Mouse (Mus musculus): ENCODE data around the gene Trpm5. TPM values are rescaled to one million over a fixed set of nuclear protein-coding genes. Genes with fewer than 3 reads are reported as not detected.

The Trpm5 gene
- polyA plus RNA-seq, 1 experiment = not detected

DNA sequence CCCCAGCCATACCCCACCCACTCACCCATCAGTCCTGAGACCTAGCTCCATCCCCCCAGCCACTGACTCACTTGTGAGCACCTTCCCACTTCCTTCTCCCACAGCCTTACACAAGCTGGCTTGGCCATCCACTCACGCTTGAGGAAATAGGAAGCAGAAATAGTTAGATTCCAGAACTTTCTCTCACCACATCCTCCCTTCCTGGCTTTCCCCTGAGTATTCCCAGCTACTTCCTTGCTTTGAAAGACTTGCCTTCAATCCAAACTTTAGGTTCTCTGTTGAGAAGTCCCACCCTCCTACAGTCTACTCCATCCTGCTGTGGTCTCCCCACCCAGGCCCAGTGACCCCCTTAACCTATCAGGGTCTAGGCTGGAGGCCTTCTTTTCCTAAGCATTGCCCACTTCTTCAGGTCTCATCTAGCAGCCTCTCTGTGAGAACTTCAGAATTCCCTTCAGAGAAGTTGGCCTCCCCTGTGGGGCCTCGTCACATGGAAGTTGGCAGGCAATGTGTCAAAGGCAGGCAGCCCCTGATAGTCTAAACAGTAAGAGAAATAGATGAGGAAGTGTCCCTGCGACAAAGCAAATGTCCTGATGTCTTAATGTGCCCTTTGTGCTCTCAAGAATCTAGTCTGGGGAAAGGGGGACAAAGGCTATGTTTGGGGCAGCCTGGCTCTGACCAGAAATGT lies 53.2 kb downstream of the Trpm5 start:
- no peak for TF ChIP-seq GATA1 (IDR thresholded peaks at IDR 0.05; ENCODE audit: low read length)

DNA sequence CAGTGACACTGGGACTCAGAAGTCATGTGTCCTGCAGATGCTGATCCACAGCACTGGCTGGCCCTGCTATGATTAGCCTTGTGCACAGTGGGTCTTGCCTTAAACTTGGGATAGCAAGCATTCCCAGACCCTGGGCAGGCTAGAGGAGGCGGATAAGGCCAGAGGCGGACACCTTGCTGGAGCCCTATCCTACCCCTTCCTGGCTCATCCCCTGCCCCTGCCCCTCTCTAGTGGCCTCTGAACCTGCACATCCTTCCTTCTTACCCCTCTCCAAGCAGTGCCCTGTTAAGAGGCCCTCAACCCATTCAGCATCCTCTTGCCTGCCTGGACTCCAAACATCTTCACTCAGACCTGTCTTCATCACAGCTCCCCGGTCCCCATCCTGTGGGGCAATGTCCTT lies 53.9 kb downstream of the Trpm5 start:
- TF ChIP-seq GATA1 (IDR thresholded peaks at IDR 0.05; ENCODE audit: low read length) = no peak

DNA sequence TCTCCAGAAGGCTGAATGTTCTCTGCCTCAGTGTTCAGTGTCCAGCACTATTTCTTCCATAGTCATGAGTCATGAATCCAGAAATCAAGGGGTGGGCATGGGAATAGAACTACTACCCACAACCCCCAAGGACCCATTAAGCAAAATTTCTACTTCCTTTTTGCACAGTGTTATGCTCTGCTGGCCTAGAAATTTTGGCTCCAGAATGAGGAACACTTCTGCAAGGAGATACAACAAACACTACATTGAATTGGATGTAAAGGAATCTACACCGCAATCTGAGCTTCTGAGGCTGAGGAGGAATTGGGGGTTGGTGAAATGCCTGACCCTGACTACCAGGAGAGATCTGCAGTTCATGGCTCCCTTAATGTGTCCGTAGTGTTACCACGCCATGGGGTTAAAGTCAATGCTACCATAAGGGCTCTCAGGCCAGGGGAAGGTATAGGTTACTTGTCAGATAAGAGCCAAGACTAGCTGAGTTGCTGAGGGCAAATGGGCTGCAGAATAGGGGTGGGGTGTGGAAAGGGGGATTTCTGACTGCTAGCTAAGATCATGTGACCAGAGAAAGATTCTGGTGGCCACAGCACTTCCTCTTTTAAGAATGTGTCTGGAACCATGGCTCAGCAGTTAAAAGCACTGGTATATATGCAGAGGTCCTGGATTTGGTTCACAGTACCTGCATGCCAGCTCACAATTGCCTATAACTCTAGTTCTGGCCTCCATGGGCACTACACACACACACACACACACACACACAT lies 56.1 kb downstream of the Trpm5 start:
- TF ChIP-seq GATA1 (IDR thresholded peaks at IDR 0.05; ENCODE audit: low read length) = no peak

DNA sequence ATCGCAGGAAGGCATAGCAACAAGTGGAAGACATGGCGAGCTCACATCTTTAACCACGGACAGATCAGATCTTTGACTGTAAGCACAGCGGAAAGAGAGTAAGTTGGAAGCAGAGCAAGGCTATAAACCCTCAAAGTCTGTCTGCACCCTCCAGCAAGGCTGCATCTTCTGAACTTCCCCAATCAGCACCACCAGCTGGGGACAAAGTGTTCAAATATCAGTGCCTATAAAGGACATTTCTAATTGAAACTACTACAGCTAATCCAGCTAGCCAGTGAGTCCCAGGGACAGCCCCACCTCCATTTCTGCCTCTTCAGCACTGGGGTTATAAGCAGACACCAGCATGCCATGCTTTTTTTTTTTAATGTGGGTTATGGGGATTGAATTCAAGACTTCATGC lies 57.1 kb downstream of the Trpm5 start:
- no peak for TF ChIP-seq GATA1 (IDR thresholded peaks at IDR 0.05; ENCODE audit: low read length)

DNA sequence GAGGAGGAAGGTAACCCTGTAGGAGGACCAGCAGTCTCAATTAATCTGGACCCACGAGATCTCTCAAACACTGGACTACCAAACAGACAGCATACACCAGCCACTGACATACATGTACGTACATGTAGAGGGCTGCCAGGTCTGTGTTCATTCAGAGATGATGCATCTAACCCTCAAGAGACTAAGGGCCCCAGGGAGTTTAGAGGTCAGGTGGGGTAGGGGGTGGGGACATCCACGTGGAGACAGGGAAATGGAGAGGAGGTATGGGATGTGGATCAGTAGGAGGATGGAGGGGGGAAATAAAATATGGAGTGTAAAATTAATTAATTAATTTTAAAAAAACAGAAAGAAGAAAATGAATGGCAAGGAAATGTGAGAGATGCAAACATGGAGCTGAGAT lies 57.7 kb downstream of the Trpm5 start:
- no peak for TF ChIP-seq GATA1 (IDR thresholded peaks at IDR 0.05; ENCODE audit: low read length)

DNA sequence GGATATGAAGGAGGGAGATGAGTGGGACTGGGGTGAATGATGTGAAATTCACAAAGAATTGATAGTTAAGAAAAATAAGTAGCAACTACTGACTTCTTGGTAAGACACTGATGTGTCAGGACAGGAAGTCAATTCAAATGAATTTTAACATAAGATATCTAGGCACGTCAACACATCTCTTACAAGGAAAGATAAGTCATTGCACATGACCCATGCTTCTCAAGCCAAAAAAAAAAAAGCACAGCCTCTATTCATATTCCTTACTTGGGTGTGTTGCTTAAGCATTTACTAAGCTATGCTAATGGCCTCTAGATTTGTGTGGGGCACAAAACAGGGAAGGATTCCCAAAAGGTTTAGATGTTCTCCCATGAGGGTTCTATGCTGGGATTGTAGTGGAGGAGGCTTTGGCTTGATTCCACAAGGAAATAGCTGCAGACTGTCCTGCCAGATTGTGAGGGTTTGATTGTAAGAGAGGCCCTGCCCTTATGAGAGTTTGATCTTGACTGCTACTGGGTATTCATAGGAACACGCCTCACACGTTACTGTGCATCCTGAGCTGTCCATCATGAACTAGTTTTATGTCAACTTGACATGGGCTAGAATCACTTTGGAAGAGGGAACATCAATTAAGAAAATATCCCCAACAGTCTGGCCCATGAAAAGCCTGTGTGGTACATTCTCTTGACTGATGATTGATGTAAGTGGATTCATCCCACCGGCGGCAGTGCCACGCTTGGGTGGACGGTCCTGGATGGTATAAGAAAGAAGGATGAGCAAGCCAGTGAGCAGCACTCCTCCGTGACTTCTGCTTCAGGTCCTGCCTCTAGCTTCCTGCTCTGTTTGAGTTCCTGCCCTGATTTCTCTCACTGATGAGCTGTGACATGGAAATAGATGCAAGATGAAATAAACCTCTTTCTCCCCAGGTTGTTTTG lies 59.7 kb downstream of the Trpm5 start:
- no peak for TF ChIP-seq GATA1 (IDR thresholded peaks at IDR 0.05; ENCODE audit: low read length)

DNA sequence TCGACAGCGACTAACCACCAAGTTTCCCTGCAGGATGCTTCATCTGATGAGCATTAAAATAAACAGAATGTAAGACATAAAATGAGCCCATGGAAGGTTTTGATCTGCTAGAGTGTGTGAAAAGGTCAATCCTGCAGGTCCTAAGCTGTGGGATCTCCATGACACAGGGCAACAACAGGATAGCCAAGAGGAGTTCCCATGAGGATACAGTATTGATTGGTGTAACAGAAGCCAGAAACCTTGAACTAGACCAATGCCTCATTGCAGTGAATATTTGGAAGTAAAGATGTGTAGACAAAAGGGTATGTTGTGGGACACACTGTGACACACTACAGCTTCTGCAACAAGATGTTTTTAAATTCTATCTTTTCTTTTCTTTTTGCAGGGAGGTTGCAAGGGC lies 60.3 kb downstream of the Trpm5 start:
- TF ChIP-seq GATA1 (IDR thresholded peaks at IDR 0.05; ENCODE audit: low read length) = no peak

DNA sequence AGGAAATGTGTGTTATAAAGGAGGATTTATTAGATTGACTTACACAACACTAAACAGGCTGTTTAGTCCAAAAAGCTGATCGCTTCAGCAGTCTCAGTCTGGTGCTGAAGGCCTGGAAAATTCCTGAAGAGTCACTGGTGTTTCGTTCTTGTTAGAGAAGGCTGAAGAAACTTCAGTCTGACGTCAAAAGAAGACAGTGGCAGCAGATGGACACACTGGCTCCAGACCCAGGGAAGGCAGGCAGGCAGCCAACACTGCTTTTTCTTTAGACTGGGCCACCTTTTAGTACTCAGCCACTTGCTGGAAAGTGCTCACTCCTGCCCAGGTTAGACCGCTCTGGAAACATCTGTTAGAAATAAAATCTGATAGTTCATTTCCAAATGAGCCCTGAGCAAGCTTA lies 60.9 kb downstream of the Trpm5 start:
- no peak for TF ChIP-seq GATA1 (IDR thresholded peaks at IDR 0.05; ENCODE audit: low read length)

DNA sequence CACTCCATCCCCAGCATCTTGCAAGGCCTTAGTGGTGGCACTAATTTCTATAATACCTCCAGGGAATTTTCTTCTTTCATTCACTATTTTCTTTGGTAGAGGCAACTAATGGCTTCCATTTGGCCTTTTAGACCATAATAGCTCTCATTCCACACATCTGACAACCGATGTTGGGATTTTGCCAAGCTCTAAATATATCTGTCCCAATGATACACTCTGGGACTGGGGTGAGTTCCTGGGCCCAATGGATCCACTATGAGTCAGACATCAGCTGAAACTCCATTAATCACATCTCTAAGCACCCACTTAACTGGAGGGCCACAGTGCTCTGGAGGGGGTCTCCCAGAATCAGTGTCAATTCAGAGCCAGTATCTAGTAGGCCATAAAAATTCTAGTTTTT lies 62.6 kb downstream of the Trpm5 start:
- no peak for TF ChIP-seq GATA1 (IDR thresholded peaks at IDR 0.05; ENCODE audit: low read length)

DNA sequence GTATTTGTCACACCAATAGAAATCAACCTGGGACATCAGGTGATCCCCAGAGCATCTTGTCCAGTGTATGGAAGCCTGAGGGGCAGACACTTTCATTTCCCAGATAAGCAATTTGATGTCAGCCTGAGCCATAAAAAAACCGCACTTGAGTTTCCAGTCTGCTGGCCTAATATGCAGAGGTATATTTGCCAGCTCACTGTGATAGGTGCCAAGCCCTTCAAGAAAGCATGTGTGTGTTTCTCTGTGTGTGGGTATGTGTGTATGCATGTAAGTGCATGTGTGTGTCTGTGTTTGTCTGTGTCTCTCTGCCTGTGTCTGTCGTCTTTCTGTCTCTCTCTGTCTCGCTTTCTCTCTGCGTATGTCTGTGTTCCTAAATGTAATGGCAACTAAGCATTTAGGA lies 67.2 kb downstream of the Trpm5 start:
- TF ChIP-seq GATA1 (IDR thresholded peaks at IDR 0.05; ENCODE audit: low read length) = no peak

DNA sequence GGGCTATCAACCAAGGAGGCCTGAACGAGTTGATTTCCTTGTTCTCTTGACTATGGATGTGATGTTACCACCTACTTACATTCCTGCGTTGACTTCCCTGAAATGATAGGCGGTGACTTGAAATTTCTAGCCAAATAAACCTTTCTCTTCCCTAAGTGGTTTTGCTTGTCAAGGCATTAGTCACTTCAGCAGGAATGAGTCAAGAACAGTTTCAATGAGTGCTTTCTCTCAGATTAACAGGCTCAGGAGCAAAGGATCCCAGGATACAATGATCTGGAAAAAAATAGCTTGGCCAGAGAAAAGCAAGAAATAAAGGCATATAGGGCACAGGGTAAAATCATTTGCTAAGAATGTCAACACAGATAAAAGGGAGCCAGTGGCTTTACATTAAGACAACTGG lies 68.9 kb downstream of the Trpm5 start:
- TF ChIP-seq GATA1 (IDR thresholded peaks at IDR 0.05; ENCODE audit: low read length) = no peak

DNA sequence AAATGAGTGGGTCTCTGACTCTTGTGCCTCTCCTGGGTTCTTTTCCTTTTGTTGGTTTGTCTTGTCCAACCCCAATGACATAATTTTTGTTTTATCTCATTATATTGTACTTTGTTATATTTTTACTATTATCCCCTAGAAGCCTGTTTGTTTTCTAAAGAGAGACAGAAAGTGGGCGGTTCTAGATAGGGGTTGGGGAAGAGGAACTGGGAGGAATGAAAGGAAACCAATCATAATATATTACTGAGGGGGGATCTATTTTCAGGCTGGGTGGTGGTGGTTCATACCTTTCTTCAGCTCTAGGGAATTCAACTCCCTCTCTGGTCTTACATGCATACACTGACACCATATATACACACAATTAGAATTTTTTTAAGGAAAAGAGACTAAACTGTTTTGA lies 70.1 kb downstream of the Trpm5 start:
- no peak for TF ChIP-seq GATA1 (IDR thresholded peaks at IDR 0.05; ENCODE audit: low read length)

DNA sequence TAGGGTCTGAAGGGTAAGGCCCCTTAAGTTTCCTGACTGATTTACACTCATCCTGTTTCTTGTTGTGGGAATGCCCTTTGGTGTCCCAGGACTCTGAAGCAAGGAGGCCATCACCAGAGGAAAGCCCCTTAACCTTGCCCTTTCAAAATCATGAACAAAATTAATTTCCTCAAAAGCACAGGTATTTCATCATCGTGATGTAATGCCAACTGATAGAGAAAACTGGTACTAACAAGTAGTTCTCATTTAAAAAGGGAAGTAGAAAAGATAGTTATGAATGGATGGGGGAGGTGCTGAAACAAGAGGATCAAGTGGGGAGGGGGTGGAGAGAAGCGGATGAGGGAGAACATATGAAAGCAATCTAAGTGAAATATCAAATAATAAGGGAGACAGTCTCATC lies 70.9 kb downstream of the Trpm5 start:
- TF ChIP-seq GATA1 (IDR thresholded peaks at IDR 0.05; ENCODE audit: low read length) = no peak

DNA sequence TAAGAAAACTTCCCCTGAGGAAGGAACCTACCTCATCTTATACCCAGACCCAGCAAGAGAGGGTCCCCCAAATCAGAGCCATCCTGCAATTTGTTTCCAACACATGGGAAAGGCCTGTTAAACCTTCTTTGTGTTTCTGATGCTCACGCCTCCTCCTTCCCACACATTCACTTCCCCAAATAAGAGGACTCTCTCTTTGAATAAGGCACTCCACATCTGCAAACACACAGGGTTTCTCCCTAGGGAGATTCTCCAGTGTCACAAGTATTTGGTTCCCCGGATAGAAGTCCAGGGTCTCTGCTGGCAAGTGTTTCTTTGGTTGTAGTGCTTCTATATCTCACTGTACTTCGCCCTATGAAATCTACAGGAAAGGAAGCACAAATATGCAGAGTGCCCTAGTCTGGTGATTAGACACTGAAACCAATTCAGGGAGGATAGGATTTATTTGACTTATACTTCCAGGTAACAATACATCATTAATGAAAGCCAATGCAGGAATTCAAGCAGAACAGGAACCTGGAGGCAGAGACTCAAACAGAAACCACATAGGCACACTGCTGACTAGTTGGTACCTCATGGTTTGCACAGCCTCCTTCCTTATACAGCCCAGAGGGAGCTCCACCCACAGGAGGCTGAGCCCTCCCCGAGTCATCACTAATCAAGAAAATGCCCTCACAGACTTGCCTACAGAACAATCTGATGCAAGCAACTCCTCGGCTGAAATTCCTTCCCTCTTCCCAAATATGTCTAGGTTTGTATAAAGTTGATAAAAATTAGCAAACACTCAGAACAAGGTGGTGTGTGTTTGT lies 72.9 kb downstream of the Trpm5 start:
- no peak for TF ChIP-seq GATA1 (IDR thresholded peaks at IDR 0.05; ENCODE audit: low read length)

DNA sequence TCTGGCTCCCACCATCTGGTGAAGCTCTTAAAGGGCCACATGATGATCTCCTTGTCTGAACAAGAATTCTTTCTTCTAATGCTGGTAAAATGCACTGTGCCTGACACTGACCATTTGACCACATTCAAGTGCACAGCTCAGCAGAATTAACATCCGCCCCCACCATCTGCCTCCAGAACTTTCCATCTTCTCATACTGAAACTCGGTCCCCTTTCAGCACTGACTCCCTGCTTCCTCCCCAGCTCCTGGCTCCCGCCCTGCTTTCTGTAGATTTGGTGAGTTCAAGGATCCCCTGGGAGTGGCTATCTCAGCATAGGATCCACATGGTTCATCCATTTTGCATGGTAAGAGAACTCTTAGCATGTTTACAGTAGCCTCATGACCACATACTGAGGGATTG lies 73.7 kb downstream of the Trpm5 start:
- TF ChIP-seq GATA1 (IDR thresholded peaks at IDR 0.05; ENCODE audit: low read length) = no peak
